Mouse (Mus musculus): ENCODE data around the gene Cops7a. TPM values are rescaled to one million over a fixed set of nuclear protein-coding genes. Genes with fewer than 3 reads are reported as not detected.

Cops7a gene
- polyA plus RNA-seq, 1 experiment, result 142 TPM

DNA sequence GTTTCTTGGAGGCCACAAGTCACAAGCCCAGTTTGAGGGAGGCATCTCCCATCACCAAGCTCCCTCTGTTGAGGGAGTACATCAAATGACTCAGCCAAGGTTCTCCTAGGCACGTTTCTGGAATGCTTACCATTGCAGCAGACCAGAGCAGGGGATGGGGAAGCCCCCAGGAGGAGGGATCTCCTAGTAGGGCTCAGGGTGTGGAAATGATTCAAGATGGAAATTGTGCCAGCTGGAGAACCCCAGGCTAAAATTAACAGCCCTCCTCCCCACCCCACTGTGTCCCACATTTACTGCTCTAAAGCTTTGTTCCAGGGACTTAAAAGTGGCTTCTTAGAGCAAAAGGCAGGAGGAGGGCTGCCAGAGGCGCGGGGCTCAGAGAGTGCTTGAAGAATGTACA, 39.7 kb upstream of the Cops7a start:
- Histone ChIP-seq H3K36me3 (ENCODE audit: control insufficient read depth, insufficient read depth) (no peaks in the 10 kb centered on the region), H3ac (ENCODE audit: control insufficient read depth, insufficient read length) (no peak overlapping the region), H3K4me3 (no peak overlapping the region), H3K27me3 (ENCODE audit: control insufficient read depth, insufficient read depth, insufficient read length) (no peaks in the 10 kb centered on the region), H3K79me2 (ENCODE audit: control insufficient read depth, insufficient read depth) (peaks cover 6% of the 10 kb centered on the region), H3K4me2 (ENCODE audit: low read depth) (no peak overlapping the region)
- no peak for TF ChIP-seq SRF (IDR thresholded peaks at IDR 0.05; ENCODE audit: control insufficient read depth, insufficient read length, low read depth)
- TF ChIP-seq POLR2AphosphoS2 (IDR thresholded peaks at IDR 0.05; ENCODE audit: insufficient read length, low read depth), result no peak
- TF ChIP-seq TCF12 (IDR thresholded peaks at IDR 0.05; ENCODE audit: insufficient read depth, poor library complexity, severe bottlenecking), result no peak
- TF ChIP-seq USF1 (IDR thresholded peaks at IDR 0.05; ENCODE audit: low read depth), result no peak
- no peak for TF ChIP-seq CEBPB (IDR thresholded peaks at IDR 0.05; ENCODE audit: insufficient read depth, poor library complexity, severe bottlenecking)
- no peak for TF ChIP-seq MYOD1 (IDR thresholded peaks at IDR 0.05; ENCODE audit: control insufficient read depth in 1 of 3, insufficient read length in 2 of 3, low read depth in 2 of 3)
- TF ChIP-seq E2F4 (IDR thresholded peaks at IDR 0.05; ENCODE audit: insufficient read depth), result no peak
- TF ChIP-seq REST (IDR thresholded peaks at IDR 0.05; ENCODE audit: insufficient read depth, insufficient read length), result no peak
- no peak for TF ChIP-seq TCF3 (IDR thresholded peaks at IDR 0.05; ENCODE audit: insufficient read length, low read depth)
- no peak for TF ChIP-seq MAX (IDR thresholded peaks at IDR 0.05; ENCODE audit: low read depth)
- no peak for TF ChIP-seq MYOG (IDR thresholded peaks at IDR 0.05; ENCODE audit: control insufficient read depth in 1 of 3, insufficient read depth in 1 of 3, insufficient read length in 2 of 3, low read depth in 2 of 3)
- no peak for TF ChIP-seq POLR2A (IDR thresholded peaks at IDR 0.05; ENCODE audit: insufficient read length, low read depth)

DNA sequence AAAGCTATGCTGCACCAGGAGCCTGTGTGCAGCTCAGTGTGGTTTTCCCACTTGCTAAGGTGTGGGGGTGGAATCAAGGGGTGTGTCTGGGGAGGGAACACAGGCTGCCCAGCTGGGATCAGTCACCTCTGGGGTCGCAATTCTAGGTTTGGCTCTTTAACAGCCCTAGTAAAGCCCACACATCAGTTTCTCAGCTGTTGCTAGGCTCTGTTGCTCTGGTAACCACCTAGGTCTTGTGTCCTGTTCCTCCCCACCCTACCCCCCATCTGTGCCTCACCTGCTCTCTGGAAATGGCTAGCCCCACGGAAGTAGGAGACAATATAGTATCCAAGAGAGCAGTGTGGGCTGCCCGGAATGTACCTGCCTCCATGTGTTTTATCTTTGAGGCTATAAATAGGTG, 38.4 kb upstream of the Cops7a start:
- TF ChIP-seq CEBPB (IDR thresholded peaks at IDR 0.05; ENCODE audit: insufficient read depth, poor library complexity, severe bottlenecking), result no peak
- Histone ChIP-seq H3K36me3 (ENCODE audit: control insufficient read depth, insufficient read depth) (no peaks in the 10 kb centered on the region), H3K4me2 (ENCODE audit: low read depth) (no peak overlapping the region), H3ac (ENCODE audit: control insufficient read depth, insufficient read length) (no peak overlapping the region), H3K79me2 (ENCODE audit: control insufficient read depth, insufficient read depth) (no peaks in the 10 kb centered on the region), H3K27me3 (ENCODE audit: control insufficient read depth, insufficient read depth, insufficient read length) (no peaks in the 10 kb centered on the region), H3K4me3 (no peak overlapping the region)

DNA sequence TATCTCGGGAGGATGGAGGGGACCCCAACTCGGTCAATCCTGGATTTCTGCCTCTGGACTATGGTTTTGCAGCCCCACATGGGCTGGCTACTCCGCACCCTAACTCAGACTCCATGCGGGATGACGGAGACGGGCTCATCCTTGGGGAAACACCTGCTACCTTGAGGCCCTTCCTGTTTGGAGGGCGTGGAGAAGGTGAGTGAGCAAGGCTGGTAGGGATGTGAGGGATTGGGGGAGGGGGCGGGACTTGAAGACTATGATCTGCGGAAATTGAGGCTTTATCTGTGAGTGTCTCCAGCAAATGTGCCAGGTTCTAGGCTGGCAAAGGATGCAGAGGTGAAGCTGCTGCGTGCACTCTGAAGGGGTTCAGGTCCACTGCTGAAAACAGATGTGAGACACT, 34.2 kb upstream of the Cops7a start:
- peaks cover 9% of the 10 kb centered on the region for H3K27me3 ChIP-seq (ENCODE audit: control insufficient read depth, insufficient read depth, insufficient read length)
- H3K79me2 ChIP-seq (ENCODE audit: control insufficient read depth, insufficient read depth), result no peaks in the 10 kb centered on the region
- no peak overlapping the region for H3K4me3 ChIP-seq
- H3K4me2 ChIP-seq (ENCODE audit: low read depth), result no peak overlapping the region
- TF ChIP-seq TCF3 (IDR thresholded peaks at IDR 0.05; ENCODE audit: insufficient read length, low read depth) (no peak), POLR2AphosphoS2 (IDR thresholded peaks at IDR 0.05; ENCODE audit: insufficient read length, low read depth) (no peak), CEBPB (IDR thresholded peaks at IDR 0.05; ENCODE audit: insufficient read depth, poor library complexity, severe bottlenecking) (no peak), MYOD1 (IDR thresholded peaks at IDR 0.05; ENCODE audit: control insufficient read depth in 1 of 3, insufficient read length in 2 of 3, low read depth in 2 of 3) (no peak), USF1 (IDR thresholded peaks at IDR 0.05; ENCODE audit: low read depth) (no peak), POLR2A (IDR thresholded peaks at IDR 0.05; ENCODE audit: insufficient read length, low read depth) (no peak), MYOG (IDR thresholded peaks at IDR 0.05; ENCODE audit: control insufficient read depth in 1 of 3, insufficient read depth in 1 of 3, insufficient read length in 2 of 3, low read depth in 2 of 3) (no peak), REST (IDR thresholded peaks at IDR 0.05; ENCODE audit: insufficient read depth, insufficient read length) (no peak), TCF12 (IDR thresholded peaks at IDR 0.05; ENCODE audit: insufficient read depth, poor library complexity, severe bottlenecking) (no peak), MAX (IDR thresholded peaks at IDR 0.05; ENCODE audit: low read depth) (no peak)
- H3K36me3 ChIP-seq (ENCODE audit: control insufficient read depth, insufficient read depth), result no peaks in the 10 kb centered on the region
- H3ac ChIP-seq (ENCODE audit: control insufficient read depth, insufficient read length), result no peak overlapping the region

DNA sequence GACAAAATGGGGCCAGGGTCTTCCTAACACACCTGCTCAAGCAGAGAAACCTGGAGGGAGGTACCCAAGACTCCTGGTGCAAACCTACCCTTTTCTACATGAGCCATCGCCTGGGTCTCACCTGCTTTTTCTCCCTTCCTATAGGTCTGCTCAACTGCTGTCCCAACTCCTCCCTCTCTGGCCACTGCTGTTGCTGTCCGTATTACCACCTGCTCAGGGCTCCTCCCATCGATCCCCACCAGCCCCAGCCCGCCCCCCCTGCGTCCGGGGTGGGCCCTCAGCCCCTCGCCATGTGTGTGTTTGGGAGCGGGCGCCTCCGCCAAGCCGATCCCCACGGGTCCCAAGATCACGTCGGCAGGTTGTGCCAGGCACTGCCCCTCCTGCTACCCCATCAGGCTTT, 33.8 kb upstream of the Cops7a start:
- no peaks in the 10 kb centered on the region for H3K36me3 ChIP-seq (ENCODE audit: control insufficient read depth, insufficient read depth)
- H3K79me2 ChIP-seq (ENCODE audit: control insufficient read depth, insufficient read depth), result no peaks in the 10 kb centered on the region
- peaks cover 9% of the 10 kb centered on the region for H3K27me3 ChIP-seq (ENCODE audit: control insufficient read depth, insufficient read depth, insufficient read length)
- H3K4me2 ChIP-seq (ENCODE audit: low read depth), result no peak overlapping the region
- no peak overlapping the region for H3ac ChIP-seq (ENCODE audit: control insufficient read depth, insufficient read length)
- H3K4me3 ChIP-seq, result no peak overlapping the region
- no peak for TF ChIP-seq MYOD1 (IDR thresholded peaks at IDR 0.05; ENCODE audit: control insufficient read depth in 1 of 3, insufficient read length in 2 of 3, low read depth in 2 of 3)
- TF ChIP-seq SRF (IDR thresholded peaks at IDR 0.05; ENCODE audit: control insufficient read depth, insufficient read length, low read depth), result no peak
- TF ChIP-seq REST (IDR thresholded peaks at IDR 0.05; ENCODE audit: insufficient read depth, insufficient read length), result no peak
- TF ChIP-seq E2F4 (IDR thresholded peaks at IDR 0.05; ENCODE audit: insufficient read depth), result no peak
- no peak for TF ChIP-seq USF1 (IDR thresholded peaks at IDR 0.05; ENCODE audit: low read depth)
- TF ChIP-seq TCF12 (IDR thresholded peaks at IDR 0.05; ENCODE audit: insufficient read depth, poor library complexity, severe bottlenecking), result no peak
- TF ChIP-seq MAX (IDR thresholded peaks at IDR 0.05; ENCODE audit: low read depth), result no peak
- no peak for TF ChIP-seq CEBPB (IDR thresholded peaks at IDR 0.05; ENCODE audit: insufficient read depth, poor library complexity, severe bottlenecking)
- no peak for TF ChIP-seq POLR2A (IDR thresholded peaks at IDR 0.05; ENCODE audit: insufficient read length, low read depth)
- no peak for TF ChIP-seq POLR2AphosphoS2 (IDR thresholded peaks at IDR 0.05; ENCODE audit: insufficient read length, low read depth)
- no peak for TF ChIP-seq TCF3 (IDR thresholded peaks at IDR 0.05; ENCODE audit: insufficient read length, low read depth)
- TF ChIP-seq MYOG (IDR thresholded peaks at IDR 0.05; ENCODE audit: control insufficient read depth in 1 of 3, insufficient read depth in 1 of 3, insufficient read length in 2 of 3, low read depth in 2 of 3), result no peak

DNA sequence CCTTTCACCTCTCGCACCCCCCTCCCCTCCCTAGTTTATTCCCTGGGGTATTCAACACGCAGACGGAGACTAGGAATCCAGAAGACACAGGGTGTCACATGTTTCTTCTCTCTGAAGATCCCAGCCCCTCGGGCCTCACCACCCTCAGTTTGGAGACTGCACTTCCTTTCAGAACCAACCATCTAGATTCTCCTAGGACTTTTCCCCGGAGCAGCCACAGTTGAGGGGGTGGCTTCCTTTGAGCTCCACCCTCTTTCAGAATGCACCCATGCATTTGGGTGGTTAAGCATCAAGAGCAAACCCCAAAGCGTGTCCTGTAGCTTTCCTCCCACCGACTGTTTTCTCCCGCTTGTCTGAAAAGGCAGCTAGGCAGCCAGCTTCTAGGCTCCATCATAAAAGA, 32.7 kb upstream of the Cops7a start:
- H3K4me2 ChIP-seq (ENCODE audit: low read depth), result peak overlapping the region; percentile 6

More for the DNA sequence above, 32.7 kb upstream of the Cops7a start:
- Histone ChIP-seq H3ac (ENCODE audit: control insufficient read depth, insufficient read length) (no peak overlapping the region), H3K27me3 (ENCODE audit: control insufficient read depth, insufficient read depth, insufficient read length) (peaks cover 9% of the 10 kb centered on the region), H3K79me2 (ENCODE audit: control insufficient read depth, insufficient read depth) (no peaks in the 10 kb centered on the region), H3K4me3 (no peak overlapping the region), H3K36me3 (ENCODE audit: control insufficient read depth, insufficient read depth) (no peaks in the 10 kb centered on the region)
- TF ChIP-seq POLR2AphosphoS2 (IDR thresholded peaks at IDR 0.05; ENCODE audit: insufficient read length, low read depth), result no peak
- no peak for TF ChIP-seq MYOD1 (IDR thresholded peaks at IDR 0.05; ENCODE audit: control insufficient read depth in 1 of 3, insufficient read length in 2 of 3, low read depth in 2 of 3)
- no peak for TF ChIP-seq E2F4 (IDR thresholded peaks at IDR 0.05; ENCODE audit: insufficient read depth)
- no peak for TF ChIP-seq POLR2A (IDR thresholded peaks at IDR 0.05; ENCODE audit: insufficient read length, low read depth)
- no peak for TF ChIP-seq TCF12 (IDR thresholded peaks at IDR 0.05; ENCODE audit: insufficient read depth, poor library complexity, severe bottlenecking)
- no peak for TF ChIP-seq REST (IDR thresholded peaks at IDR 0.05; ENCODE audit: insufficient read depth, insufficient read length)
- no peak for TF ChIP-seq TCF3 (IDR thresholded peaks at IDR 0.05; ENCODE audit: insufficient read length, low read depth)
- TF ChIP-seq MAX (IDR thresholded peaks at IDR 0.05; ENCODE audit: low read depth), result no peak
